Mouse (Mus musculus) heart, embryonic 15.5 days (tissue): ENCODE data around the gene Scgb2b11. TPM values are rescaled to one million over a fixed set of nuclear protein-coding genes. Genes with fewer than 3 reads are reported as not detected.
"Not testable (repeated sequence)": the region's sequence is repeated elsewhere in the genome, so short reads cannot be mapped to it uniquely, and the experiment has no call there.

ENCODE experiments used
- ATAC-seq: fragments of 200-750 bp; cut with Nextera tagmentation; replicated peaks from 2 replicates; pipeline ENCODE4 v1.8.0; 2017; ENCODE audit warnings: low read depth, moderate TSS enrichment; ENCODE audit not compliant: insufficient number of reproducible peaks, insufficient read depth, low FRiP score
- H3K27ac ChIP-seq: fragments of 300-500 bp; sonication (generic); 2 replicates; pipeline ENCODE4 v1.5.1; 2015; ENCODE audit warnings: mild to moderate bottlenecking, inconsistent platforms
- H3K27me3 ChIP-seq: fragments of 300-500 bp; sonication (generic); 2 replicates; pipeline ENCODE4 v1.6.1; 2015; ENCODE audit warnings: inconsistent platforms
- H3K36me3 ChIP-seq: fragments of 300-500 bp; sonication (generic); 2 replicates; pipeline ENCODE4 v1.6.1; 2015; ENCODE audit warnings: mild to moderate bottlenecking, inconsistent platforms
- H3K4me1 ChIP-seq: fragments of 300-500 bp; sonication (generic); replicated peaks from 2 replicates; pipeline ENCODE4 v1.6.1; 2015; ENCODE audit warnings: inconsistent platforms
- H3K4me2 ChIP-seq: fragments of 300-500 bp; sonication (generic); 2 replicates; pipeline ENCODE4 v1.6.1; 2015; ENCODE audit warnings: inconsistent platforms, mild to moderate bottlenecking, moderate library complexity
- H3K4me3 ChIP-seq: fragments of 300-500 bp; sonication (generic); 2 replicates; pipeline ENCODE4 v1.5.1; 2015; ENCODE audit warnings: mild to moderate bottlenecking, inconsistent platforms
- H3K9ac ChIP-seq: fragments of 300-500 bp; sonication (generic); 2 replicates; pipeline ENCODE4 v1.6.1; 2015; ENCODE audit warnings: mild to moderate bottlenecking, inconsistent platforms
- H3K9me3 ChIP-seq: fragments of 300-500 bp; sonication (generic); replicated peaks from 2 replicates; pipeline ENCODE4 v1.6.1; 2016; ENCODE audit warnings: inconsistent platforms
- WGBS: fragments of 180-500 bp; shearing (Covaris S2); methylation state at CpG from one replicate; pipeline ENCODE4 v1.1.7; 2015; ENCODE audit warnings: mixed read lengths; 5-methylcytosine and 5-hydroxymethylcytosine counted together
- polyA plus RNA-seq: library from polyadenylated mRNA; unstranded; fragments of >200 nt; fragmentation: Nextera tagmentation; extraction: Ambion mirVana; gene quantifications from 2 replicates; pipeline ENCODE4 v1.2.1, GENCODE M21; 2015

Gene Scgb2b11
- polyA plus RNA-seq = not detected in 2 replicates

DNA sequence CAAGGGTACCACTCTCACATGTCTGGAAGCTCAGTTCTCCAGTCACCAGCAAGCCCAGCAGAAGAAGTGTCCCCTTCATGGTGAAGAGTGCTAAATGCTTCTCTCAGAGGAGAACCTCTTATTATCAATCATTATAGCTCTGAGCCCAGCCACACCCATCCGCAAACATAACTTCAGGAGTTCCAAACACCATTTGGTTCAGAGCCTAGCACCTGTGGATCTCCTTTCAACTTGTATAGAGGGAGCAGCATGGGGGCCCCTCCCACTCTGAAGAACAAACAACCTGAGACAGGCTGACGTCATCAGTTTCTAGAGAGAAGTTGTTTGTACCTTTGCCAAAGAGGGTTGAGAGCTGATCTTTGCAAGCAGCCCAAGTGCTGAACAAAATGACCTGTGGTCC lies at the start of gene Scgb2b11:
Gene Scgb2b11 (minus strand): TSS at position 101 of the 400 bp plus-strand sequence.
- not testable (repeated sequence) for H3K9ac ChIP-seq, H3K36me3 ChIP-seq, H3K4me1 ChIP-seq, ATAC-seq, H3K4me3 ChIP-seq, H3K27me3 ChIP-seq, H3K4me2 ChIP-seq, H3K27ac ChIP-seq, H3K9me3 ChIP-seq
- 74% methylated on average over 2 of the region's 2 CpGs for WGBS

DNA sequence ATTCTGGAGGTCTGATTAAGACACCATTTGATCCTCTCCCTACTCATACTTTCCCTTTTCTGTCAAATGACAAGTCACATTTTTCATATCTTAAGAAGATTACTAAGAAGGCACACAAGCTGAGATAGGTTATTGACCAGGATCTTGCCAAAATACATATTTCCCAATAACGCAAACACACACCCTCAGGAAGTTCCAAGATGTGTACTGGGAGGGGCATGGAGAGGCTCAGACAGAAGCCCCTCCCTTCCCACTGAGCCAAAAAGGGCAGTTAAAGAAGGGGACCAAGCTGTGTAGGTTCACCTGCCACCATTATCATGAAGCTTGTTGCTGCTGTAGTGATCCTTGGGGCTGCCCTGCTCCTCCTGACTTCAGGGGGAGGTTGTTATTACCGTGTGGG lies 11.6 kb upstream of the Scgb2b11 start, which contains the start of gene Scgb1b11:
Gene Scgb1b11 (plus strand): TSS at position 301 of the 400 bp plus-strand sequence.
- no CpG with 5 or more reads among the region's 2 CpGs for WGBS
- not testable (repeated sequence) for H3K9ac ChIP-seq, H3K4me1 ChIP-seq, H3K4me3 ChIP-seq, H3K36me3 ChIP-seq, H3K4me2 ChIP-seq, ATAC-seq, H3K27me3 ChIP-seq, H3K27ac ChIP-seq, H3K9me3 ChIP-seq

Other genes starting within 250 kb of the Scgb2b11 start
- not detected in 2 replicates for gene Scgb1b10, start 110.3 kb downstream of the Scgb2b11 start, polyA plus RNA-seq
- gene Scgb1b11, start 11.7 kb upstream of the Scgb2b11 start, polyA plus RNA-seq = not detected in 2 replicates
- gene Scgb2b12, start 116.1 kb upstream of the Scgb2b11 start, polyA plus RNA-seq = not detected in 2 replicates
- not detected in 2 replicates for gene Scgb1b12, start 123.0 kb upstream of the Scgb2b11 start, polyA plus RNA-seq
- not detected in 2 replicates for gene Scgb1b29, start 230.4 kb upstream of the Scgb2b11 start, polyA plus RNA-seq